In the genomic region with DNA sequence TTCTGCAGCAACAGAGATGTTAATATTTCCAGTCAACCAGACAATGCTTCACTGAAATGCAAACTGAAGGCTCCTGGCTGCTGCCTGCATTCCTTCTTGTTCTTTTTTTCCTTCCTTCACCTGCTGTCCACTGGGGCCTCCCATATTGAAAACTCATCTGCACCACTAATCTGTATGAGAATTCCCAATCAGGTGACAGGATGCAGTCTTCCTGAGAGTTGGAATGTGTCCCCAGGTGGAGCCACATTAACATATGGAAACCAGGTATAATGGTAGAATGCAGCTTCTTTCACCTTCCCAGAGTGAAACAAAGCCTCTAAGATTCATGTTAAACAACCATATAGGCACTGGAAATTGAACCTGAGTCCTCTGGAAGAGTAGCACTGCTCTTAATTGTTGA, we compare ENCODE assay signal across 26 mouse cellular contexts. TPM values are rescaled to one million over a fixed set of nuclear protein-coding genes. Genes with fewer than 3 reads are reported as not detected.
A peak's percentile ranks its signal among the peaks of the same experiment; 100 is the strongest.
DNase-seq lines count a peak whose midpoint lies in the region; ATAC-seq lines count a peak whose summit lies in the region.
"Had no signal": no experiment of that assay in that cellular context is flagged by ENCODE, and none has a peak within 500 bp of the region (broad histone marks: within the 10 kb centered on the region; RNA-seq: fewer than 3 reads in every experiment).

No protein-coding gene starts in this region.

- peaks cover 51% of the 10 kb centered on the region for H3K4me1 ChIP-seq in neural tube, embryonic 13.5 days (replicated peaks)

- no peak overlapping the region for H3K9ac ChIP-seq in neural tube, embryonic 13.5 days
- H3K9ac ChIP-seq: embryonic facial prominence, embryonic 12.5 days; forebrain, embryonic 13.5 days; forebrain, embryonic 15.5 days; forebrain, postnatal 0 days had no signal

- no peaks in the 10 kb centered on the region for H3K9me3 ChIP-seq in neural tube, embryonic 13.5 days
- H3K9me3 ChIP-seq: embryonic facial prominence, embryonic 10.5 days; embryonic facial prominence, embryonic 12.5 days; forebrain, embryonic 13.5 days; forebrain, embryonic 15.5 days had no signal

- 0 out of 2 replicates have a peak overlapping the region, but pooled peaks have one; percentile 15 for H3K27ac ChIP-seq in neural tube, embryonic 13.5 days (replicated peaks)
- H3K27ac ChIP-seq: embryonic facial prominence, embryonic 10.5 days; embryonic facial prominence, embryonic 12.5 days; forebrain, embryonic 13.5 days; forebrain, embryonic 15.5 days had no signal

- H3K4me3 ChIP-seq in neural tube, embryonic 13.5 days: no peak overlapping the region
- H3K4me3 ChIP-seq: embryonic facial prominence, embryonic 10.5 days; embryonic facial prominence, embryonic 12.5 days; forebrain, embryonic 13.5 days; forebrain, embryonic 15.5 days had no signal

- no peaks in the 10 kb centered on the region for H3K36me3 ChIP-seq in neural tube, embryonic 13.5 days
- H3K36me3 ChIP-seq: embryonic facial prominence, embryonic 10.5 days; embryonic facial prominence, embryonic 12.5 days; forebrain, embryonic 15.5 days had no signal

- H3K27me3 ChIP-seq in neural tube, embryonic 13.5 days: no peaks in the 10 kb centered on the region
- H3K27me3 ChIP-seq: CH12.LX; embryonic facial prominence, embryonic 12.5 days; forebrain, embryonic 13.5 days; forebrain, embryonic 15.5 days had no signal

- no peak for DNase-seq in neural tube, embryonic 10.5 days (ENCODE audit: extremely low spot score, low spot score)
- peak; percentile 41 for DNase-seq in ES-CJ7 (ENCODE audit: low read depth, low spot score)
- peak; percentile 86 for DNase-seq in R1 (ENCODE audit: low read depth, low spot score)
- DNase-seq in frontal cortex, postnatal 10 days (ENCODE audit: low spot score in 2 of 2): no peak
- no peak for DNase-seq in adrenal gland, adult 8-10 months
- DNase-seq: adrenal gland, adult 2 months; adrenal gland, postnatal 14 days; adrenal gland, postnatal 36 days; cerebellum, adult 11-12 months; cerebellum, adult 2 months; cerebellum, adult 9-10 months; cerebellum, postnatal 10 days; cerebellum, postnatal 25 days; forebrain, postnatal 0 days had no signal

- ATAC-seq in neural tube, embryonic 13.5 days (ENCODE audit: low read depth): no peak
- ATAC-seq in CD4-positive, CD25-positive, alpha-beta regulatory T cell, adult 4 months: no peak
- ATAC-seq: forebrain, embryonic 13.5 days; forebrain, embryonic 15.5 days; forebrain, postnatal 0 days had no signal

- no peak overlapping the region for H3K4me2 ChIP-seq in neural tube, embryonic 13.5 days
- H3K4me2 ChIP-seq: embryonic facial prominence, embryonic 12.5 days; forebrain, embryonic 13.5 days; forebrain, embryonic 15.5 days had no signal

RNA-seq across cellular contexts. Expression of gene Svip, which starts 48.1 kb away (rescaled TPM):
- 26.5 and 26.6 TPM in 2 replicates for polyA plus RNA-seq in neural tube, embryonic 13.5 days (2015; fragmentation: Nextera tagmentation; extraction: Ambion mirVana)
- 1 to 10 TPM in 1 of 2 experiments, under 1 TPM in 1; 0.44 to 1.3 TPM for polyA plus RNA-seq in CD4-positive, CD25-positive, alpha-beta regulatory T cell, adult 4 months (2017; shearing (Covaris generic))
- total RNA-seq in adrenal gland, adult 8-10 months (2022): 10 to 100 TPM; 22.4 to 38.3 (median 30.2) TPM
- total RNA-seq: CH12.LX had no signal

RNA-seq across cellular contexts. Expression of gene 1700015G11Rik, which starts 57.8 kb away (rescaled TPM):
- polyA plus RNA-seq in neural tube, embryonic 13.5 days (2015; fragmentation: Nextera tagmentation; extraction: Ambion mirVana): not detected in 2 replicates
- not detected for polyA plus RNA-seq in CD4-positive, CD25-positive, alpha-beta regulatory T cell, adult 4 months (2017; shearing (Covaris generic))
- total RNA-seq in adrenal gland, adult 8-10 months (2022): not detected
- total RNA-seq: adrenal gland, adult 2 months; adrenal gland, postnatal 14 days; adrenal gland, postnatal 36 days; CH12.LX; forebrain, postnatal 0 days; MEL had no signal
- polyA plus RNA-seq: adrenal gland, adult 2 months; C2C12; cerebellum, adult 2 months; cortical plate, adult 2 months; embryonic facial prominence, embryonic 10.5 days; embryonic facial prominence, embryonic 12.5 days; embryonic facial prominence, embryonic 14.5 days; forebrain, embryonic 11.5 days; forebrain, embryonic 13.5 days; forebrain, embryonic 15.5 days; forebrain, postnatal 0 days had no signal

Comparison
In these comparisons a context has a peak if more than half of its experiments do, and no peak if none do; other contexts are left out.
1. DNase-seq: peak in ES-CJ7 (single experiment) and R1 (single experiment); none in neural tube, embryonic 10.5 days (single experiment), frontal cortex, postnatal 10 days (0 of 2) and adrenal gland, adult 8-10 months (single experiment).
2. RNA of gene Svip, which starts 48.1 kb away (polyA plus RNA-seq): 26.5 to 26.6 TPM in neural tube, embryonic 13.5 days; 0.44 to 1.3 TPM in CD4-positive, CD25-positive, alpha-beta regulatory T cell, adult 4 months; every median in the first group is over 10 times any median in the second.